Comparison of ENCODE assay signal across 22 mouse cellular contexts in the genomic region with DNA sequence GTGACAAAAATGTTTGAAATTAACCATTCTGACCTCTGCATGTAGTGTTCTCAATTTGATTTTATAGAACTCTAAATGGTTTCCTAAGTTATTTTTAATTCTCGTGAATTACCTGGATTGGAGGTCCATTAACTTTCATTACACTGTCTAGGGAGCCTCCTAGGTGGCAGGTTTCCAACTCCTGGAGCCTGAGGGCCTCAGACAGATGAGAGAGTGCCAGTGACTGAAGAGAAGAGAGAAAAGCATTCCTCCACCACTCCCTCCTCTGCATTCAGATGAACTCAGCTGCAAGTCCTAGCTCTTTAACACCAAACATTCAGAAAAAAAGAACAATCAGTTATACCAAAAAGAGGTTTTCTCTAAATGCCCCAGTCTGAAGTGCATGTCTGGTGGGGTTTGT.
A peak's percentile ranks its signal among the peaks of the same experiment; 100 is the strongest.
DNase-seq lines count a peak whose midpoint lies in the region; ATAC-seq lines count a peak whose summit lies in the region.
"Had no signal": no experiment of that assay in that cellular context is flagged by ENCODE, and none has a peak within 500 bp of the region (broad histone marks: within the 10 kb centered on the region; RNA-seq: fewer than 3 reads in every experiment).

No protein-coding gene starts in this region.

- H3K4me1 ChIP-seq in midbrain, embryonic 15.5 days = no peaks in the 10 kb centered on the region
- no peaks in the 10 kb centered on the region for H3K4me1 ChIP-seq in midbrain, embryonic 10.5 days
- peaks cover 28% of the 10 kb centered on the region for H3K4me1 ChIP-seq in neural tube, embryonic 13.5 days (replicated peaks)
- no peaks in the 10 kb centered on the region for H3K4me1 ChIP-seq in forebrain, embryonic 15.5 days
- H3K4me1 ChIP-seq: embryonic facial prominence, embryonic 10.5 days; heart, embryonic 10.5 days; hindbrain, embryonic 12.5 days; limb, embryonic 10.5 days; megakaryocyte, embryonic 14.5 days had no signal

- ATAC-seq in cerebellum, adult (ENCODE audit: insufficient number of reproducible peaks, low FRiP score, low TSS enrichment) = peak; percentile 79; the same call in 1 of the 2 replicates
- ATAC-seq in midbrain, embryonic 15.5 days (replicated peaks) = peak; percentile 76; the same call in 1 of the 2 replicates
- peak; percentile 85; the same call in 1 of the 2 replicates for ATAC-seq in neural tube, embryonic 13.5 days (ENCODE audit: low read depth)
- no peak for ATAC-seq in forebrain, embryonic 15.5 days (replicated peaks)
- ATAC-seq: intestine, embryonic 16.5 days; Patski had no signal

- no peak overlapping the region for H3K27ac ChIP-seq in midbrain, embryonic 15.5 days
- H3K27ac ChIP-seq in midbrain, embryonic 10.5 days (replicated peaks) = no peak overlapping the region
- peak overlapping the region; percentile 59 for H3K27ac ChIP-seq in neural tube, embryonic 13.5 days (replicated peaks)
- no peak overlapping the region for H3K27ac ChIP-seq in forebrain, embryonic 15.5 days (replicated peaks)
- H3K27ac ChIP-seq: embryonic facial prominence, embryonic 10.5 days; heart, embryonic 10.5 days; hindbrain, embryonic 12.5 days; limb, embryonic 10.5 days had no signal

- DNase-seq in cerebellum, postnatal 4 days (ENCODE audit: low spot score in 2 of 2) = no peak
- DNase-seq in midbrain, embryonic 10.5 days (ENCODE audit: low spot score) = no peak
- peak; percentile 71 for DNase-seq in cerebellum, adult 9-10 months
- no peak for DNase-seq in gastrocnemius, postnatal 4 days (ENCODE audit: low spot score in 2 of 2)
- DNase-seq: adrenal gland, adult 8-10 months; gastrocnemius, postnatal 36 days; layer of hippocampus, postnatal 36 days; lung, adult 18-20 months; lung, postnatal 14 days; retina, postnatal 1 day; thymus, adult 2 months had no signal

- H3K9ac ChIP-seq in midbrain, embryonic 15.5 days = no peak overlapping the region
- H3K9ac ChIP-seq in neural tube, embryonic 13.5 days = no peak overlapping the region
- no peak overlapping the region for H3K9ac ChIP-seq in forebrain, embryonic 15.5 days (replicated peaks)
- H3K9ac ChIP-seq: hindbrain, embryonic 12.5 days had no signal

- 53% methylated on average over 1 of the region's 1 CpGs for WGBS in midbrain, embryonic 15.5 days
- 82% methylated on average over 1 of the region's 1 CpGs for WGBS in midbrain, embryonic 10.5 days
- WGBS in neural tube, embryonic 13.5 days = 32% methylated on average over 1 of the region's 1 CpGs
- 41% methylated on average over 1 of the region's 1 CpGs for WGBS in forebrain, embryonic 15.5 days

- H3K27me3 ChIP-seq in midbrain, embryonic 15.5 days (replicated peaks) = no peaks in the 10 kb centered on the region
- H3K27me3 ChIP-seq in midbrain, embryonic 10.5 days (ENCODE audit: low read depth, poor library complexity, severe bottlenecking) = no peaks in the 10 kb centered on the region
- no peaks in the 10 kb centered on the region for H3K27me3 ChIP-seq in neural tube, embryonic 13.5 days
- H3K27me3 ChIP-seq in forebrain, embryonic 15.5 days = no peaks in the 10 kb centered on the region
- H3K27me3 ChIP-seq: hindbrain, embryonic 12.5 days; megakaryocyte, embryonic 14.5 days; Patski had no signal

- H3K4me3 ChIP-seq in midbrain, embryonic 15.5 days = no peak overlapping the region
- no peak overlapping the region for H3K4me3 ChIP-seq in midbrain, embryonic 10.5 days
- H3K4me3 ChIP-seq in neural tube, embryonic 13.5 days = no peak overlapping the region
- H3K4me3 ChIP-seq in forebrain, embryonic 15.5 days = no peak overlapping the region
- H3K4me3 ChIP-seq: embryonic facial prominence, embryonic 10.5 days; heart, embryonic 10.5 days; hindbrain, embryonic 12.5 days; limb, embryonic 10.5 days; megakaryocyte, embryonic 14.5 days had no signal

- H3K36me3 ChIP-seq in midbrain, embryonic 15.5 days (replicated peaks) = no peaks in the 10 kb centered on the region
- H3K36me3 ChIP-seq in midbrain, embryonic 10.5 days = no peaks in the 10 kb centered on the region
- no peaks in the 10 kb centered on the region for H3K36me3 ChIP-seq in neural tube, embryonic 13.5 days
- H3K36me3 ChIP-seq in forebrain, embryonic 15.5 days = no peaks in the 10 kb centered on the region
- H3K36me3 ChIP-seq: embryonic facial prominence, embryonic 10.5 days; heart, embryonic 10.5 days; hindbrain, embryonic 12.5 days; limb, embryonic 10.5 days had no signal

- no peaks in the 10 kb centered on the region for H3K9me3 ChIP-seq in midbrain, embryonic 15.5 days
- no peaks in the 10 kb centered on the region for H3K9me3 ChIP-seq in midbrain, embryonic 10.5 days (replicated peaks)
- no peaks in the 10 kb centered on the region for H3K9me3 ChIP-seq in neural tube, embryonic 13.5 days
- H3K9me3 ChIP-seq in forebrain, embryonic 15.5 days = no peaks in the 10 kb centered on the region
- H3K9me3 ChIP-seq: embryonic facial prominence, embryonic 10.5 days; heart, embryonic 10.5 days; hindbrain, embryonic 12.5 days; limb, embryonic 10.5 days; megakaryocyte, embryonic 14.5 days had no signal

- H3K4me2 ChIP-seq in midbrain, embryonic 15.5 days = no peak overlapping the region
- no peak overlapping the region for H3K4me2 ChIP-seq in neural tube, embryonic 13.5 days
- no peak overlapping the region for H3K4me2 ChIP-seq in forebrain, embryonic 15.5 days (replicated peaks)
- H3K4me2 ChIP-seq: hindbrain, embryonic 12.5 days had no signal
